Mouse (Mus musculus): ENCODE measurements around the gene Cnih3.

GRCm38 (mm10) chr1:181484696-181485095 lies 132.3 kb downstream of the Cnih3 start:
- TF ChIP-seq POLR2A (IDR thresholded peaks at IDR 0.05; ENCODE audit: insufficient read length, low read depth) (no peak), USF1 (IDR thresholded peaks at IDR 0.05; ENCODE audit: low read depth) (no peak), POLR2AphosphoS2 (IDR thresholded peaks at IDR 0.05; ENCODE audit: insufficient read length, low read depth) (no peak), E2F4 (IDR thresholded peaks at IDR 0.05; ENCODE audit: insufficient read depth) (no peak), MAX (IDR thresholded peaks at IDR 0.05; ENCODE audit: low read depth) (no peak), TCF12 (IDR thresholded peaks at IDR 0.05; ENCODE audit: insufficient read depth, poor library complexity, severe bottlenecking) (no peak)
